Mouse (Mus musculus) ES-Bruce4 (cell line): ENCODE measurements around the gene Noxa1.

Source experiments
- CTCF ChIP-seq: IDR thresholded peaks from one replicate; pipeline ENCODE4 v1.8.1; 2011; ENCODE audit warnings: low read depth, low read length
- POLR2A ChIP-seq: IDR thresholded peaks from one replicate; pipeline ENCODE4 v1.8.1; 2011; ENCODE audit warnings: low read length; ENCODE audit not compliant: insufficient read depth

GRCm38 (mm10) chr2:25040089-25040488, 54.9 kb downstream of the Noxa1 start:
- no peak for TF ChIP-seq CTCF
- TF ChIP-seq POLR2A = no peak
